Mouse (Mus musculus) ES-Bruce4 (cell line): ENCODE data around the gene Mfap3l. TPM values are rescaled to one million over a fixed set of nuclear protein-coding genes. Genes with fewer than 3 reads are reported as not detected.
"Not testable (repeated sequence)": the region's sequence is repeated elsewhere in the genome, so short reads cannot be mapped to it uniquely, and the experiment has no call there.

ENCODE experiments used
- H3K27ac ChIP-seq: 2 replicates; pipeline ENCODE4 v1.5.1; 2012; ENCODE audit warnings: low read length, inconsistent platforms; ENCODE audit not compliant: insufficient read depth
- H3K27me3 ChIP-seq: 2 replicates; pipeline ENCODE4 v1.6.1; 2012; ENCODE audit warnings: mild to moderate bottlenecking, low read length, inconsistent platforms; ENCODE audit not compliant: control insufficient read depth, poor library complexity, insufficient read depth, severe bottlenecking
- H3K36me3 ChIP-seq: 2 replicates; pipeline ENCODE4 v1.6.1; 2012; ENCODE audit warnings: inconsistent platforms, mild to moderate bottlenecking, low read length, moderate library complexity; ENCODE audit not compliant: control insufficient read depth, poor library complexity, insufficient read depth, severe bottlenecking
- H3K4me1 ChIP-seq: one replicate; pipeline ENCODE4 v1.8.1; 2011; ENCODE audit warnings: low read length; ENCODE audit not compliant: control insufficient read depth, insufficient read depth
- H3K4me3 ChIP-seq: 2 replicates; pipeline ENCODE4 v1.5.1; 2011; ENCODE audit warnings: low read depth, mild to moderate bottlenecking, low read length
- H3K9ac ChIP-seq: 2 replicates; pipeline ENCODE4 v1.6.1; 2012; ENCODE audit warnings: low read depth, mild to moderate bottlenecking, inconsistent platforms; ENCODE audit not compliant: poor library complexity, severe bottlenecking
- H3K9me3 ChIP-seq: replicated peaks from 2 replicates; pipeline ENCODE4 v1.6.1; 2012; ENCODE audit warnings: mild to moderate bottlenecking, low read length, inconsistent platforms; ENCODE audit not compliant: control insufficient read depth, poor library complexity, insufficient read depth, severe bottlenecking
- CTCF ChIP-seq: IDR thresholded peaks from one replicate; pipeline ENCODE4 v1.8.1; 2011; ENCODE audit warnings: low read depth, low read length
- EP300 ChIP-seq: IDR thresholded peaks from 2 replicates; pipeline ENCODE4 v1.6.1; 2011; ENCODE audit warnings: low read depth, low read length; ENCODE audit not compliant: insufficient read depth
- POLR2A ChIP-seq: IDR thresholded peaks from one replicate; pipeline ENCODE4 v1.8.1; 2011; ENCODE audit warnings: low read length; ENCODE audit not compliant: insufficient read depth
- polyA plus RNA-seq: library from polyadenylated mRNA; stranded (reverse); fragments of >200 nt; gene quantifications from 2 replicates; pipeline ENCODE4 v1.2.4, GENCODE M21; 2011; ENCODE audit warnings: low read depth; ENCODE audit not compliant: missing spikeins, insufficient read depth, insufficient read length

Gene Mfap3l
- polyA plus RNA-seq: 11.5 and 12.6 TPM in 2 replicates

GRCm38 (mm10) chr8:60632250-60632932 is at the start of gene Mfap3l:
Gene Mfap3l (plus strand): TSS chr8:60632827.
- H3K4me3 ChIP-seq: peak within 1 kb of the TSS; percentile 77
- H3K36me3 ChIP-seq: no peaks in the 10 kb centered on the region
- TF ChIP-seq EP300 (no peak), CTCF (no peak), POLR2A (no peak)
- no peak within 1 kb of the TSS for H3K27ac ChIP-seq
- H3K9me3 ChIP-seq: 0 out of 2 replicates have a peak, but pooled peaks cover 3% of the 10 kb centered on the region
- H3K27me3 ChIP-seq: peaks cover 9% of the 10 kb centered on the region
- H3K9ac ChIP-seq: peak within 1 kb of the TSS; percentile 64
- no peaks in the 10 kb centered on the region for H3K4me1 ChIP-seq

GRCm38 (mm10) chr8:60583369-60583768 is 49.3 kb upstream of the Mfap3l start:
- Histone ChIP-seq H3K36me3 (no peaks in the 10 kb centered on the region), H3K27me3 (no peaks in the 10 kb centered on the region), H3K9ac (no peak overlapping the region), H3K27ac (no peak overlapping the region), H3K4me3 (no peak overlapping the region), H3K9me3 (0 out of 2 replicates have a peak, but pooled peaks cover 3% of the 10 kb centered on the region), H3K4me1 (no peaks in the 10 kb centered on the region)
- TF ChIP-seq POLR2A (no peak), CTCF (no peak), EP300 (no peak)

DNA sequence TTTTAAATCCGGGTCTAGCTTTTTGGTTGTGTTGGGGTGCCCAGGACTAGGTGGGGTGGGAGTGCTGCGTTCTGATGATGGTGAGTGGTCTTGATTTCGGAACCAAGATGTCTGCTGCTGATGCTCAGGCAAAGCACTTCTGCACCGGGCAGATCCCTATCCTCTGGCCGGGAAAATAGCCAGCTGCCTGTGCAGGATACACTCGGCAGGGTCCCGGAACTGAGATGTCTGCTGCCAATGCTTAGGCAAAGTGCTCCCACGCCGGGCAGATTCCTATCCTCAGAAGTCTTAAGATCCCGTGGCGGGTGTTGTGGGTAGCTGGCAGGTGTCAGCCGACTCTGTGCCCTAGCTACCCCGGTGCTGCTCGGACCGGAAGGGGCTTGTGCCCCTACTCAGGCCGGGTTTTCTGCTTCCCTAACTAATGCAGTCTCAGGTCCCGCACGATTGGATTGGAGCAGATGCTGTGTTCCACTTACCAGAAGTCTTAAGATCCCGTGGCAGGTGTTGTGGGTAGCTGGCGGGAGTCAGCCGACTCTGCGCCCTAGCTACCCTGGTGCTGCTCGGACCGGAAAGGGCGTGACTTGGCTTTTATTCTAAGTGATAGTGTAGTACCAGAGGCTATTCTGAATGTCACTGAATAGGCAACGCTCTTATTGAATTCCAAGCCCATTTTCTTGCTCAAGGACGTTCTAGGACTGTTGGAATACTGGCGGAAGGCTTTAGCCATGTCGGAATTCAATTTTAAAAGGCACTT is 41.1 kb upstream of the Mfap3l start:
- H3K36me3 ChIP-seq, H3K27ac ChIP-seq, H3K4me1 ChIP-seq, H3K27me3 ChIP-seq, H3K9me3 ChIP-seq: not testable (repeated sequence)
- peak overlapping the region; percentile 69 for H3K4me3 ChIP-seq
- H3K9ac ChIP-seq: peak overlapping the region; percentile 70
- TF ChIP-seq EP300: 0 out of 2 replicates have a peak, but pooled peaks have one; percentile 10

DNA sequence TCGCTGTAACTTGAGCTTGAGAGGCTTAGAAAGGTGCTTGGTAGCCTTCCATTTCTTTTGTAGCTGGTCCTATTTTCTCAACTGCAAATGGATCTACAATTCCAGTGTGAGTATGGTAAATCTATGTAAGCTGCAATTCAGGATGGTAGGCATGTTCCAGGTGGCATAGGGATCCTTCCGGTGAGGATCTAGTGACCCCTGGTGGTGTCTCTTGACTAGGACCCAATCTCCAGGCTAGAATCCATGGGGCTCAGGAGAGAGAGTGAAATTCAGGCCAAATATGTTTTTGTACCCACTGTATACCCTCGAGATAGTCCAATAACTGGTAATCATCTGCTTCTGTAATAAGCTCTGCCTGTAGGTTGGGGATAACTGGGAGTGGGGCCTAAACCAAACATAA is 37.9 kb upstream of the Mfap3l start:
- H3K27ac ChIP-seq: no peak overlapping the region
- no peaks in the 10 kb centered on the region; the same call in 1 of the 2 replicates for H3K9me3 ChIP-seq
- no peaks in the 10 kb centered on the region for H3K4me1 ChIP-seq
- TF ChIP-seq EP300: no peak
- peak; percentile 71 for TF ChIP-seq CTCF
- TF ChIP-seq POLR2A: no peak
- no peaks in the 10 kb centered on the region; the same call in 1 of the 2 replicates for H3K27me3 ChIP-seq
- H3K4me3 ChIP-seq: no peak overlapping the region
- H3K36me3 ChIP-seq: no peaks in the 10 kb centered on the region
- H3K9ac ChIP-seq: no peak overlapping the region

GRCm38 (mm10) chr8:60611580-60612111 is 21.0 kb upstream of the Mfap3l start:
- Histone ChIP-seq H3K9me3 (peaks cover 6% of the 10 kb centered on the region), H3K27ac (no peak overlapping the region), H3K4me1 (no peaks in the 10 kb centered on the region), H3K27me3 (no peaks in the 10 kb centered on the region), H3K9ac (no peak overlapping the region), H3K4me3 (no peak overlapping the region), H3K36me3 (no peaks in the 10 kb centered on the region)
- TF ChIP-seq POLR2A (no peak), CTCF (no peak), EP300 (no peak)
